Mouse (Mus musculus) left cerebral cortex, postnatal 4 days (tissue): ENCODE data around the gene Eif4a2. TPM values are rescaled to one million over a fixed set of nuclear protein-coding genes. Genes with fewer than 3 reads are reported as not detected.

Experiments used
- DNase-seq: peaks from one replicate; pipeline ENCODE4 v3.0.0-alpha.2; 2022
- intact Hi-C: fragments of 180-260 bp; cut with DNase I; formaldehyde crosslinking; loops from one replicate; pipeline ENCODE4 v1.15.1; 2025
- total RNA-seq, 2 experiments: library from RNA; stranded (reverse); gene quantifications; 2 replicates each; pipeline ENCODE4 v1.2.3; 2021

Eif4a2 gene
- total RNA-seq, 2 experiments from 2014 or later, result 666 to 672 TPM

GRCm38 (mm10) chr16:23103038-23103745 is 4.1 kb upstream of the Eif4a2 start:
- intact Hi-C loops, result no loop called here
- DNase-seq, result no peak

- no peak for DNase-seq
- intact Hi-C loops, result no loop called here
These were observed 3.4 kb upstream of the Eif4a2 start for GRCm38 (mm10) chr16:23103841-23104240.

GRCm38 (mm10) chr16:23106121-23106520 is 1.1 kb upstream of the Eif4a2 start:
- DNase-seq, result no peak
- intact Hi-C loops, result no loop called here

- intact Hi-C loops, result no loop called here
- peak; percentile 86 for DNase-seq
These were observed 909 bp downstream of the Eif4a2 start for GRCm38 (mm10) chr16:23107946-23108759.

- no peak for DNase-seq
- intact Hi-C loops, result no loop called here
These were observed 1.7 kb downstream of the Eif4a2 start for GRCm38 (mm10) chr16:23108943-23109342.

- DNase-seq, result no peak
- intact Hi-C loops, result no loop called here
These were observed 2.4 kb downstream of the Eif4a2 start for GRCm38 (mm10) chr16:23109350-23110280.

- intact Hi-C loops, result no loop called here
- DNase-seq, result no peak
These were observed 5.1 kb downstream of the Eif4a2 start for GRCm38 (mm10) chr16:23112348-23112747.

- no peak for DNase-seq
- intact Hi-C loops, result no loop called here
These were observed 5.7 kb downstream of the Eif4a2 start for GRCm38 (mm10) chr16:23112861-23113435.

- intact Hi-C loops, result no loop called here
These were observed 6.7 kb downstream of the Eif4a2 start for GRCm38 (mm10) chr16:23113903-23114302.

GRCm38 (mm10) chr16:23114339-23115171 is 7.3 kb downstream of the Eif4a2 start:
- intact Hi-C loops, result no loop called here
- no peak for DNase-seq

More at GRCm38 (mm10) chr16:23113903-23114302, 6.7 kb downstream of the Eif4a2 start:
- DNase-seq, result no peak

GRCm38 (mm10) chr16:23115486-23115885 is 8.2 kb downstream of the Eif4a2 start:
- intact Hi-C loops, result no loop called here
- no peak for DNase-seq

- intact Hi-C loops, result no loop called here
- DNase-seq, result no peak
These were observed 9.9 kb downstream of the Eif4a2 start for GRCm38 (mm10) chr16:23117173-23117572.

- DNase-seq, result no peak
- intact Hi-C loops, result no loop called here
These were observed 15.2 kb downstream of the Eif4a2 start for GRCm38 (mm10) chr16:23122446-23122845.

GRCm38 (mm10) chr16:23123104-23123503 is 15.9 kb downstream of the Eif4a2 start:
- DNase-seq, result no peak
- intact Hi-C loops, result no loop called here

- intact Hi-C loops, result no loop called here
- DNase-seq, result no peak
These were observed 17.2 kb downstream of the Eif4a2 start for GRCm38 (mm10) chr16:23124398-23124797.

- no peak for DNase-seq
- intact Hi-C loops, result no loop called here
These were observed 20.0 kb downstream of the Eif4a2 start for GRCm38 (mm10) chr16:23127311-23127672.

- intact Hi-C loops, result no loop called here
- DNase-seq, result peak; percentile 93
These were observed 20.6 kb downstream of the Eif4a2 start, which contains the start of gene Rfc4 for GRCm38 (mm10) chr16:23127673-23128375. Gene Rfc4 (minus strand): TSS chr16:23127737.

GRCm38 (mm10) chr16:23130303-23130702 is 23.1 kb downstream of the Eif4a2 start:
- intact Hi-C loops, result no loop called here
- DNase-seq, result no peak

GRCm38 (mm10) chr16:23132336-23132735 is 25.1 kb downstream of the Eif4a2 start:
- intact Hi-C loops, result no loop called here
- DNase-seq, result no peak
